Mouse (Mus musculus) intestine, postnatal 0 days (tissue): ENCODE data around the gene Them4. TPM values are rescaled to one million over a fixed set of nuclear protein-coding genes. Genes with fewer than 3 reads are reported as not detected.

Experiments
- ATAC-seq: fragments of 200-750 bp; cut with Nextera tagmentation; 2 replicates; pipeline ENCODE4 v1.8.0; 2017; ENCODE audit warnings: mild to moderate bottlenecking, moderate TSS enrichment, moderate library complexity
- H3K27ac ChIP-seq: fragments of 300-500 bp; sonication (generic); 2 replicates; pipeline ENCODE4 v1.5.1; 2014; ENCODE audit warnings: mild to moderate bottlenecking, low read depth, low read length, moderate library complexity
- H3K27me3 ChIP-seq: fragments of 300-500 bp; sonication (generic); replicated peaks from 2 replicates; pipeline ENCODE4 v1.6.1; 2014; ENCODE audit warnings: low read length, mixed read lengths; ENCODE audit not compliant: control insufficient read depth, insufficient read depth
- H3K36me3 ChIP-seq: fragments of 300-500 bp; sonication (generic); 2 replicates; pipeline ENCODE4 v1.6.1; 2014; ENCODE audit warnings: mild to moderate bottlenecking, moderate library complexity; ENCODE audit not compliant: control insufficient read depth, insufficient read depth
- H3K4me1 ChIP-seq: fragments of 300-500 bp; sonication (generic); replicated peaks from 2 replicates; pipeline ENCODE4 v1.6.1; 2014; ENCODE audit warnings: antibody characterized with exemption, low read length, mixed read lengths; ENCODE audit not compliant: control insufficient read depth, insufficient read depth
- H3K4me2 ChIP-seq: fragments of 300-500 bp; sonication (generic); replicated peaks from 2 replicates; pipeline ENCODE4 v1.6.1; 2014; ENCODE audit warnings: low read depth, mild to moderate bottlenecking, moderate library complexity
- H3K4me3 ChIP-seq: fragments of 300-500 bp; sonication (generic); 2 replicates; pipeline ENCODE4 v1.5.1; 2014; ENCODE audit warnings: low read depth, low read length
- H3K9ac ChIP-seq: fragments of 300-500 bp; sonication (generic); 2 replicates; pipeline ENCODE4 v1.6.1; 2014; ENCODE audit warnings: mild to moderate bottlenecking, low read depth, low read length
- H3K9me3 ChIP-seq: fragments of 300-500 bp; sonication (generic); 2 replicates; pipeline ENCODE4 v1.6.1; 2016; ENCODE audit warnings: mixed run types; ENCODE audit not compliant: control insufficient read depth
- CTCF ChIP-seq: sonication (generic); IDR thresholded peaks from 2 replicates; pipeline ENCODE4 v1.5.1; 2016; ENCODE audit warnings: low read depth, mild to moderate bottlenecking, control low read depth, antibody characterized with exemption, moderate library complexity
- WGBS: fragments of 180-500 bp; shearing (Covaris S2); extraction: QIAGEN DNeasy Blood & Tissue Kit; methylation state at CpG from one replicate; pipeline ENCODE4 v1.1.7; 2014; 5-methylcytosine and 5-hydroxymethylcytosine counted together
- polyA plus RNA-seq: library from polyadenylated mRNA; unstranded; fragments of >200 nt; fragmentation: Nextera tagmentation; extraction: Ambion mirVana; gene quantifications from 2 replicates; pipeline ENCODE4 v1.2.1, GENCODE M21; 2015

Them4 gene
- polyA plus RNA-seq, 1 experiment from 2014 or later: 18.0 TPM

DNA sequence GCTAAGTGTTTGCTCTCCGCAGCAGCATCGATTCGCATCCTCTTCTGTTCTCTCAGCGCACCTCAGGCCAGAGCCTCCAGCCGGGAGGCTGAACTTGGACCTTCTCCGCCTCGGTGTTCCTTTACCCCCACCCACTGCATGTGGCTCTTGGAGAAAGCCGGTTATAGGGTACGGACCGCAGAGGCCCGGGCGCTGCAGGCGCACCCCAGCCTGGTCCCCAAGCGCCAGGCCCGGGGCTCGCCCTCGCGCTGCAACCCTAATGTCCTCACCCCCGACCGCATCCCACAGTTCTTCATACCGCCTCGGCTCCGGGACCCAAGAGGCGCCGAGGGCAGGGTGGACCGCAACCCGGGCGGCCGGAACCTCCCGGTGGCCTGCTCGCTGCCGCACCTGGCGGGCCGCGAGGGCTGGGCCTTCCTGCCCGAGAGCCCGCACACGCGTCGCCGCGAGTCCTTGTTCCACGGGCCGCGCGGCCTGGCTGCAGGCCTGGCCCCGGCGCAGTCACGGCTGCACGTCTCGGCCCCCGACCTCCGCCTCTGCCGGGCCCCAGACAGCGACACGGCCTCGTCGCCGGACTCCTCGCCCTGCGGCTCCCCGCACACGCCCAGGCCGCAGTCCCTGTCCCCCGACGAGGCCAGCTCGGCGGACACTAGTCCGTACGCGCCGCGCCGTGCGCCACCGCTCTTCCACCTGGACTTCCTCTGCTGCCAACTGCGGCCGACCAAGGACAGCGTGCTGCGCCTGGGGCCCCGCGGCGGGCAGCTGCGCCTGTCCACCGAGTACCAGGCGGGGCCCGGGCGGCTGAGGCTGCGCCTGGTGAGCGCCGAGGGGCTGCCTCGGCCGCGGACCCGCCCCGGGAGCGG is 53.6 kb downstream of the Them4 start:
- no peak for TF ChIP-seq CTCF

GRCm38 (mm10) chr3:94364154-94364526 is 54.3 kb downstream of the Them4 start:
- peak overlapping the region; percentile 3; the same call in 1 of the 2 replicates for H3K27ac ChIP-seq

More for the DNA sequence above, 53.6 kb downstream of the Them4 start:
- peak; percentile 30 for ATAC-seq
- Histone ChIP-seq H3K4me2 (peak overlapping the region; percentile 74), H3K4me3 (peak overlapping the region; percentile 46), H3K9ac (peak overlapping the region; percentile 62), H3K4me1 (no peaks in the 10 kb centered on the region; the same call in 1 of the 2 replicates), H3K27me3 (no peaks in the 10 kb centered on the region), H3K9me3 (no peaks in the 10 kb centered on the region), H3K36me3 (no peaks in the 10 kb centered on the region), H3K27ac (peak overlapping the region; percentile 3; the same call in 1 of the 2 replicates)
- WGBS: 6% methylated on average over 97 of the region's 97 CpGs

DNA sequence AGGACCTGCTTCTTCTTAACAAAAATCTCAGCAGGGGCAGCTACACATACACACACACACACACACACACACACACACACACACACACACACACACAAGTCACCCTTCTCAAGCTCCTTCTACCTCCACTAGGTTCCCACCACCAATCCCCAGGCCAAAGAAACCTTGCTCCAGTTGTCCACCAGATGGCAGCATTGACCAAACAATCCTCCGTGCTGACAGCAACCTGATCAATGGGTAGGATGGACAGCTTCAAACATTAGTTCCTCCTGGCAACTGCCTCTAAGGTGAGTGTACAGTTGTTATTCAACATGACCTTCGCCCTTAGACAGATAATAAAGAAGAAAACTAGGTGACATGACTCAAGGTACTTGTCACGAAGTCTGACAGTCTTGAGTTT is 56.9 kb downstream of the Them4 start:
- Histone ChIP-seq H3K27ac (peak overlapping the region; percentile 76), H3K4me2 (no peak overlapping the region), H3K4me3 (no peak overlapping the region), H3K9ac (no peak overlapping the region), H3K4me1 (no peaks in the 10 kb centered on the region; the same call in 1 of the 2 replicates), H3K36me3 (no peaks in the 10 kb centered on the region), H3K27me3 (no peaks in the 10 kb centered on the region), H3K9me3 (no peaks in the 10 kb centered on the region)
- WGBS: 13% methylated on average over 3 of the region's 3 CpGs
- peak; percentile 93 for TF ChIP-seq CTCF
- peak; percentile 69 for ATAC-seq

More at GRCm38 (mm10) chr3:94364154-94364526, 54.3 kb downstream of the Them4 start:
- H3K36me3 ChIP-seq: no peaks in the 10 kb centered on the region
- no peaks in the 10 kb centered on the region; the same call in 1 of the 2 replicates for H3K4me1 ChIP-seq
- peak overlapping the region; percentile 46 for H3K4me3 ChIP-seq
- 10% methylated on average over 23 of the region's 23 CpGs for WGBS
- ATAC-seq: no peak
- no peaks in the 10 kb centered on the region for H3K27me3 ChIP-seq
- no peaks in the 10 kb centered on the region for H3K9me3 ChIP-seq
- H3K9ac ChIP-seq: peak overlapping the region; percentile 62
- TF ChIP-seq CTCF: no peak
- H3K4me2 ChIP-seq: peak overlapping the region; percentile 74

- H3K27ac ChIP-seq: peak overlapping the region; percentile 76
Measured at GRCm38 (mm10) chr3:94367511-94367910, 57.6 kb downstream of the Them4 start.

DNA sequence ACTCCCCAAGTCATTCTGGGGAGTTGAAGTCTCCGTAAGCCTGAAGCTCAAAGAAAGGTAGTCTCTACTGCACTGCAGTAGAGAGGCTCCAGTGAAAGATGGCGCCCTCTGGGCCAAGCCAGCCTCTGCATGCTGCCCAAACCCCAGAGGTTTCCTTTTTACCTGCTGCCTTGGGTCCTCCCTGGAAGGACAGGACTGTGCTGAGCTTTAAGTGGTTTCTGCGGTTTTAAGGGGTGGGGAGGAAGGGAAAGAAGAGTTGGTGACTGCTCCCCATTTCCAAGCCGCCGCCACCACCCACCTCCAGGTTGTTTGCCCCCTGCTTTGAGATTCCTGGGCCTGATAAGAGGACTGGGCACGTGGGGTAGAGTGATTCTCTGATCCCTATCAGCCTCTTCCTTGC is 58.7 kb downstream of the Them4 start:
- Histone ChIP-seq H3K4me1 (peaks cover 1% of the 10 kb centered on the region; the same call in 1 of the 2 replicates), H3K27ac (no peak overlapping the region), H3K9ac (no peak overlapping the region), H3K36me3 (no peaks in the 10 kb centered on the region), H3K4me3 (no peak overlapping the region), H3K4me2 (no peak overlapping the region), H3K9me3 (no peaks in the 10 kb centered on the region), H3K27me3 (no peaks in the 10 kb centered on the region)
- ATAC-seq: no peak
- WGBS: 64% methylated on average over 6 of the region's 6 CpGs
- no peak for TF ChIP-seq CTCF

More at GRCm38 (mm10) chr3:94367511-94367910, 57.6 kb downstream of the Them4 start:
- TF ChIP-seq CTCF: no peak
- H3K27me3 ChIP-seq: no peaks in the 10 kb centered on the region
- H3K9ac ChIP-seq: no peak overlapping the region
- H3K36me3 ChIP-seq: no peaks in the 10 kb centered on the region
- no peaks in the 10 kb centered on the region for H3K9me3 ChIP-seq
- H3K4me2 ChIP-seq: 0 out of 2 replicates have a peak overlapping the region, but pooled peaks have one; percentile 9
- no peaks in the 10 kb centered on the region; the same call in 1 of the 2 replicates for H3K4me1 ChIP-seq
- no peak overlapping the region for H3K4me3 ChIP-seq
- peak; percentile 13; the same call in 1 of the 2 replicates for ATAC-seq
- WGBS: 43% methylated on average over 6 of the region's 6 CpGs

GRCm38 (mm10) chr3:94369709-94370108 is 59.8 kb downstream of the Them4 start:
- Histone ChIP-seq H3K4me3 (no peak overlapping the region), H3K27me3 (no peaks in the 10 kb centered on the region), H3K27ac (no peak overlapping the region), H3K4me1 (peaks cover 8% of the 10 kb centered on the region; the same call in 1 of the 2 replicates), H3K36me3 (no peaks in the 10 kb centered on the region), H3K9me3 (no peaks in the 10 kb centered on the region), H3K9ac (no peak overlapping the region), H3K4me2 (no peak overlapping the region)
- ATAC-seq: no peak
- TF ChIP-seq CTCF: no peak
- 25% methylated on average over 2 of the region's 2 CpGs for WGBS
